Mouse (Mus musculus): ENCODE measurements around the gene Psmd11.
"Not testable (repeated sequence)": the region's sequence is repeated elsewhere in the genome, so short reads cannot be mapped to it uniquely, and the experiment has no call there.

Psmd11 gene

GRCm38 (mm10) chr11:80429009-80429475, 627 bp downstream of the Psmd11 start:
- DNase-seq (ENCODE audit: low read depth, low spot score): no peak

- no peak for DNase-seq (ENCODE audit: low read depth, low spot score)
These were observed 1.2 kb downstream of the Psmd11 start for GRCm38 (mm10) chr11:80429500-80430166.

GRCm38 (mm10) chr11:80430366-80430910, 2.0 kb downstream of the Psmd11 start:
- DNase-seq (ENCODE audit: low read depth, low spot score): no peak

- DNase-seq (ENCODE audit: low read depth, low spot score): no peak
These were observed 18.5 kb downstream of the Psmd11 start for GRCm38 (mm10) chr11:80446916-80447315.

GRCm38 (mm10) chr11:80449859-80450258, 21.4 kb downstream of the Psmd11 start:
- no peak for DNase-seq (ENCODE audit: low read depth, low spot score)

GRCm38 (mm10) chr11:80452242-80452641, 23.8 kb downstream of the Psmd11 start:
- no peak for DNase-seq (ENCODE audit: low read depth, low spot score)

- no peak for DNase-seq (ENCODE audit: low read depth, low spot score)
These were observed 24.8 kb downstream of the Psmd11 start for GRCm38 (mm10) chr11:80453198-80453597.

GRCm38 (mm10) chr11:80463605-80464130, 35.3 kb downstream of the Psmd11 start:
- not testable (repeated sequence) for DNase-seq (ENCODE audit: low read depth, low spot score)

- DNase-seq (ENCODE audit: low read depth, low spot score): no peak
These were observed 43.6 kb downstream of the Psmd11 start for GRCm38 (mm10) chr11:80471836-80472605.

- DNase-seq (ENCODE audit: low read depth, low spot score): no peak
These were observed 45.8 kb downstream of the Psmd11 start for GRCm38 (mm10) chr11:80474175-80474691.

- no peak for DNase-seq (ENCODE audit: low read depth, low spot score)
These were observed 46.4 kb downstream of the Psmd11 start for GRCm38 (mm10) chr11:80474846-80475245.

- DNase-seq (ENCODE audit: low read depth, low spot score): no peak
These were observed 47.1 kb downstream of the Psmd11 start for GRCm38 (mm10) chr11:80475544-80475943.

GRCm38 (mm10) chr11:80476222-80477189, 48.1 kb downstream of the Psmd11 start, which contains the start of gene Cdk5r1:
Gene Cdk5r1, plus strand, starts transcription at chr11:80477023.
- DNase-seq (ENCODE audit: low read depth, low spot score): peak; percentile 92

GRCm38 (mm10) chr11:80477341-80478199, 49.2 kb downstream of the Psmd11 start:
- no peak for DNase-seq (ENCODE audit: low read depth, low spot score)

- DNase-seq (ENCODE audit: low read depth, low spot score): no peak
These were observed 50.4 kb downstream of the Psmd11 start for GRCm38 (mm10) chr11:80478694-80479412.

- DNase-seq (ENCODE audit: low read depth, low spot score): no peak
These were observed 51.0 kb downstream of the Psmd11 start for GRCm38 (mm10) chr11:80479425-80479824.

- DNase-seq (ENCODE audit: low read depth, low spot score): no peak
These were observed 51.8 kb downstream of the Psmd11 start for GRCm38 (mm10) chr11:80479906-80480866.

- DNase-seq (ENCODE audit: low read depth, low spot score): no peak
These were observed 53.1 kb downstream of the Psmd11 start for GRCm38 (mm10) chr11:80481409-80482050.
